Mouse (Mus musculus) adrenal gland, adult 18-20 months (tissue): ENCODE data around the gene Cdiptos. TPM values are rescaled to one million over a fixed set of nuclear protein-coding genes. Genes with fewer than 3 reads are reported as not detected.

Source experiments
- DNase-seq, 2 experiments: peaks; one replicate each; pipeline ENCODE4 v3.0.0; 2021 to 2022; ENCODE audit warnings: low spot score in 2 of 2
- total RNA-seq, 2 experiments: library from RNA; stranded (reverse); gene quantifications; 1 replicate in 1 of 2; 2 replicates in 1 of 2; pipeline ENCODE4 v1.2.3; 2021

Gene Cdiptos
- total RNA-seq, 2 experiments from 2014 or later = 0.42 to 0.70 TPM

- no peak for DNase-seq
Observed at GRCm38 (mm10) chr7:126929046-126929445, 46.9 kb downstream of the Cdiptos start.

- peak; percentile 95 to 97 for DNase-seq
Observed at GRCm38 (mm10) chr7:126928384-126929037, 47.4 kb downstream of the Cdiptos start, which contains the start of gene Kctd13. Kctd13 (plus strand) TSS chr7:126928879.

GRCm38 (mm10) chr7:126926299-126926698 is 49.6 kb downstream of the Cdiptos start:
- no peak for DNase-seq

GRCm38 (mm10) chr7:126923999-126924398 is 51.9 kb downstream of the Cdiptos start:
- no peak for DNase-seq

GRCm38 (mm10) chr7:126922624-126923060 is 53.3 kb downstream of the Cdiptos start, which contains the start of gene Tmem219:
Tmem219 (minus strand) TSS chr7:126922917.
- peak in 1 of 2 experiments; percentile 45 for DNase-seq

Other genes starting within 250 kb of the Cdiptos start
- 100 to 1,000 TPM; 123 to 131 TPM for gene Mapk3, start 216.5 kb downstream of the Cdiptos start, total RNA-seq
- 1 to 10 TPM; 2.7 to 4.3 TPM for gene Gdpd3, start 209.8 kb downstream of the Cdiptos start, total RNA-seq
- gene Ypel3, start 199.1 kb downstream of the Cdiptos start, total RNA-seq = 10 to 100 TPM; 93.7 to 95.0 TPM
- gene Tbx6, start 194.6 kb downstream of the Cdiptos start, total RNA-seq = under 1 TPM; 0.53 to 0.64 TPM
- 10 to 100 TPM; 75.4 to 85.9 TPM for gene Ppp4c, start 183.6 kb downstream of the Cdiptos start, total RNA-seq
- gene Fam57b, start 178.4 kb downstream of the Cdiptos start, total RNA-seq = 10 to 100 TPM; 17.1 to 63.4 TPM
- not detected for gene 4930451I11Rik, start 144.5 kb downstream of the Cdiptos start, total RNA-seq
- under 1 TPM; 0.13 to 0.50 TPM for gene Doc2a, start 128.7 kb downstream of the Cdiptos start, total RNA-seq
- 10 to 100 TPM in 1 of 2 experiments, 1 to 10 TPM in 1; 9.8 to 11.8 TPM for gene Hirip3, start 114.1 kb downstream of the Cdiptos start, total RNA-seq
- 10 to 100 TPM; 38.4 to 42.5 TPM for gene Ino80e, start 113.7 kb downstream of the Cdiptos start, total RNA-seq
- 10 to 100 TPM; 67.1 to 70.6 TPM for gene Taok2, start 91.4 kb downstream of the Cdiptos start, total RNA-seq
- 10 to 100 TPM; 30.7 to 32.8 TPM for gene Tmem219, start 53.2 kb downstream of the Cdiptos start, total RNA-seq
- gene Kctd13, start 47.2 kb downstream of the Cdiptos start, total RNA-seq = 10 to 100 TPM; 18.7 to 21.8 TPM
- 1 to 10 TPM; 1.6 to 1.7 TPM for gene Asphd1, start 26.5 kb downstream of the Cdiptos start, total RNA-seq
- 10 to 100 TPM; 46.6 to 84.4 TPM for gene Sez6l2, start 25.5 kb downstream of the Cdiptos start, total RNA-seq
- 10 to 100 TPM; 75.0 to 82.1 TPM for gene Cdipt, start 184 bp downstream of the Cdiptos start, total RNA-seq
- gene Mvp, start 38.5 kb upstream of the Cdiptos start, total RNA-seq = 100 to 1,000 TPM in 1 of 2 experiments, 10 to 100 TPM in 1; 92.6 to 135 TPM
- gene Pagr1b, start 40.4 kb upstream of the Cdiptos start, total RNA-seq = 1 to 10 TPM; 1.3 to 3.0 TPM
- gene Pagr1a, start 41.3 kb upstream of the Cdiptos start, total RNA-seq = 10 to 100 TPM in 1 of 2 experiments, 1 to 10 TPM in 1; 5.5 to 16.5 TPM
- gene Gm42742, start 45.0 kb upstream of the Cdiptos start, total RNA-seq = 10 to 100 TPM; 12.9 to 27.0 TPM
- 1 to 10 TPM; 3.7 to 4.4 TPM for gene Prrt2, start 45.1 kb upstream of the Cdiptos start, total RNA-seq
- gene Maz, start 50.9 kb upstream of the Cdiptos start, total RNA-seq = 100 to 1,000 TPM in 1 of 2 experiments, 10 to 100 TPM in 1; 86.0 to 132 TPM
- gene Kif22, start 66.4 kb upstream of the Cdiptos start, total RNA-seq = 1 to 10 TPM; 1.7 to 2.4 TPM
- gene Zg16, start 111.2 kb upstream of the Cdiptos start, total RNA-seq = not detected
- 1 to 10 TPM in 1 of 2 experiments, under 1 TPM in 1; 0.96 to 1.6 TPM for gene AI467606, start 115.3 kb upstream of the Cdiptos start, total RNA-seq
- gene Qprt, start 146.1 kb upstream of the Cdiptos start, total RNA-seq = under 1 TPM; 0.30 to 0.51 TPM
- 1 to 10 TPM in 1 of 2 experiments, under 1 TPM in 1; 0.89 to 1.3 TPM for gene Spn, start 161.7 kb upstream of the Cdiptos start, total RNA-seq
- 10 to 100 TPM; 51.6 to 62.3 TPM for gene Cd2bp2, start 220.0 kb upstream of the Cdiptos start, total RNA-seq
- gene Tbc1d10b, start 232.4 kb upstream of the Cdiptos start, total RNA-seq = 10 to 100 TPM; 43.3 to 47.5 TPM
- 10 to 100 TPM in 1 of 2 experiments, under 1 TPM in 1; 0.66 to 16.3 TPM for gene Mylpf, start 232.8 kb upstream of the Cdiptos start, total RNA-seq